Mouse (Mus musculus): Measurements from ENCODE around the gene Ttc28.

DNA sequence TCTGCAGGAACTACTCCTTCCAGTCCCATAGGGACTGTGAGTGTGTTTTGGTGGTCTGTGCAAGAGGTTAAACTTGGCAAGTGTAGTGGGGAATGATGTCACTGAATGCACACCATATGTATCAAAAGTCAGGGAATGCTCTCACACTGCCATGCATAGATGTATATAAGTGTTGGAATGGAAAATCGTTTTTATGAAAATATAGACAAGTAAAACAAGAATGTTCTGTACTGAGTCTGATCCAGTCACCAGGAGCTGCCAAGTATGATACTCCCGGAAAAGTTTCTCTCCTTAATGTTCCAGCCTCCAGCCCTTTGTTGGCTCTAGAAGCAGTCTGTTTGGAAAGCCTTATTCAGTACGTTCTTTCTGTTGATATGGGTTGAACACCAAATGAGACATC lies 48.7 kb downstream of the Ttc28 start:
- TF ChIP-seq CTCF (IDR thresholded peaks at IDR 0.05; ENCODE audit: low read depth, low read length) (no peak), POLR2A (IDR thresholded peaks at IDR 0.05; ENCODE audit: extremely low read depth, insufficient read depth, low read length) (no peak)
